Mouse (Mus musculus): ENCODE data around the gene Ddn. TPM values are rescaled to one million over a fixed set of nuclear protein-coding genes. Genes with fewer than 3 reads are reported as not detected.

The Ddn gene
- 0.56 and 0.65 TPM in 2 replicates for polyA plus RNA-seq (2016; fragmentation: Nextera tagmentation; extraction: Ambion mirVana)

- peak within 1 kb of the TSS; percentile 43; the same call in 1 of the 2 replicates for H3K4me3 ChIP-seq
- no peak for ATAC-seq (ENCODE audit: low FRiP score)
- WGBS = 38% methylated on average over 3 of the region's 3 CpGs
- H3K27me3 ChIP-seq = peaks cover 65% of the 10 kb centered on the region
- H3K9me3 ChIP-seq (replicated peaks) = no peaks in the 10 kb centered on the region
- H3K4me1 ChIP-seq = peaks cover 36% of the 10 kb centered on the region
- H3K4me2 ChIP-seq (replicated peaks) = peak within 1 kb of the TSS; percentile 80; the same call in 1 of the 2 replicates
- no peak within 1 kb of the TSS for H3K27ac ChIP-seq
- peaks cover 29% of the 10 kb centered on the region for H3K36me3 ChIP-seq
- no peak within 1 kb of the TSS for H3K9ac ChIP-seq
These were observed at the start of gene Ddn for GRCm38 (mm10) chr15:98809390-98809789. Ddn (minus strand) TSS chr15:98809490.

DNA sequence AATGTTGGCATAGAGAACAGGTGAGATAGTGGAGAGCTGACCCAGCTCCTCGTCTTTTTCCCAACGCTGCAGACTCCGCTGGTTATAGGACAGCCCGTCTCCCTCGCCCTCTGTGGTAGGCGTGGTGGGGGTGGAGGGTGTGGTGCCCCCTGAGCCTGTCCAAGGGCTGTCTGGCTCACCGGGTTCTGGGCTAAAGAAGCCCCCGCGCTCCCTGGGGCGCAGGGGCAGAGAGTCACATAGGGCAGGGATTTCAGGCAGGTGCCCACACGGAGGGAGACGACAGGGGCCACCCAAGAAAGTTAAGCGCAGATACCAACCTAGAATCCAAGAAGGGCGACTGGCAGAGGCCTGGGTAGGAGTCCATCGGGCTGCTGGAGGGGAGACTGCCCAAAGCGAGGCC is 44.9 kb upstream of the Ddn start:
- no peaks in the 10 kb centered on the region for H3K9me3 ChIP-seq (replicated peaks)
- H3K36me3 ChIP-seq = peaks cover 99% of the 10 kb centered on the region
- H3K4me2 ChIP-seq (replicated peaks) = no peak overlapping the region
- WGBS = 94% methylated on average over 16 of the region's 16 CpGs
- no peaks in the 10 kb centered on the region for H3K4me1 ChIP-seq
- H3K27ac ChIP-seq = no peak overlapping the region
- ATAC-seq (ENCODE audit: low FRiP score) = no peak
- no peak overlapping the region for H3K9ac ChIP-seq
- H3K27me3 ChIP-seq = no peaks in the 10 kb centered on the region
- no peak overlapping the region for H3K4me3 ChIP-seq

DNA sequence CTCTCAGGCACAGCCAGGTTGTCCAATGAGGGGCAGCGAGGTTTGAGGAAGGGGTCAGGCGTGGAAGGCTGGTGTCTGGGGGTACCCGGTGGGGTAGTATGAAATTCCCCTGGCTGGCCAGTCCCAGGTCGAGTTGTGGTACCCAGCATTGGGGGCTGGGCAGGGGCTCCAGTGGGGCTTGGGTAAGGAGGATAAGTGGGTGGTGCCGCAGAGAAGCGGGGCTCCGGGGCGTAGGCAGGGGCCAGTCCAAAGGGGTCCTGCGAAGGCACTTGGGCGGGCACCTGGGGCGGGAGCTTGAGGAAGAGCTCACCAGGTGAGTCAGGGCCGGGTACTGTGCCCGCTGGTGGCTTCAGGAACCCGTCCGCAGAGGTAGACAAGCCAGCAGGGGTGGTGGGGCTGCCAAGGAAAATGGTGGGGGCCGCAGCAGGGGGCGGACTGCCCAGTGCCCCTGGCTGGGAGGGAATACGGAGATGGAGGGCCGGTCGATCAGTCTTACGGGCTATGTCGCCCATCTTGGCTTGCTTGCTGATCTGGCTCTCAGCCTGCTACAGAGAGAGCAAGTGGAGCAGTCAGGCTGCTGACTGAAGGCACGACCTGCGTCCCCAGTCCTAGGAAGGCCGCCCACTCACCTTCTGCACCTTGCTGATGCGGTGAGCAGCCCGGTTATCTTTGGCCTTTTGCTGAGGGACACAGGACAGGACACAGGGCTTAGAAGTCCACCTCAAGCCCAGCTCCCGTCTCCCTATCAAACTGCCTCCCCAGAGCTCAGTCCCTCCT is 44.1 kb upstream of the Ddn start:
- H3K4me3 ChIP-seq = no peak overlapping the region
- ATAC-seq (ENCODE audit: low FRiP score) = no peak
- H3K4me2 ChIP-seq (replicated peaks) = no peak overlapping the region
- H3K27ac ChIP-seq = no peak overlapping the region
- H3K4me1 ChIP-seq = no peaks in the 10 kb centered on the region
- 94% methylated on average over 28 of the region's 28 CpGs for WGBS
- no peaks in the 10 kb centered on the region for H3K27me3 ChIP-seq
- H3K9me3 ChIP-seq (replicated peaks) = no peaks in the 10 kb centered on the region
- H3K36me3 ChIP-seq = peaks cover 100% of the 10 kb centered on the region
- no peak overlapping the region for H3K9ac ChIP-seq

DNA sequence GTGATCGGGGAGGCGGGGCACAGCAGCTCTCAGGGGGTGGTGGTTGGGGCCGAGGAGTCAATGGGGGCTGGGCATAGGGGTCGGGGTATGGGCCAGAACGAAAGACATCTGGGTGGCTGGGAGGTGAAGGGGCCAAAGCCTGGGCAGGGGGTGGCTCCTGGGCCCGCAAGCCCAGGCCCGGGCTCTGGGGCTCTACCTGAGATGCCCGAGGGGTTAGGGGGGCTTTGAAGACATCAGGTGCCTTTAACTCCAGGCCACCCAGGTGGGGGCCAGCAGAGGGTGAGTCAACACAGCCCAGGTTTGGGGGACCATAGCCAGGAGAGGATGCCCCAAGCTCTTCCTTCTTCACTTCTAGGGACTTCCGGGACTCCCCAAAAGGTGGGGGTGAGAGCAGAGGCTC is 43.4 kb upstream of the Ddn start:
- Histone ChIP-seq H3K36me3 (peaks cover 100% of the 10 kb centered on the region), H3K27ac (no peak overlapping the region), H3K4me1 (no peaks in the 10 kb centered on the region), H3K27me3 (no peaks in the 10 kb centered on the region), H3K4me2 (replicated peaks) (no peak overlapping the region), H3K9ac (no peak overlapping the region), H3K4me3 (no peak overlapping the region), H3K9me3 (replicated peaks) (no peaks in the 10 kb centered on the region)
- 82% methylated on average over 9 of the region's 9 CpGs for WGBS
- ATAC-seq (ENCODE audit: low FRiP score) = no peak

DNA sequence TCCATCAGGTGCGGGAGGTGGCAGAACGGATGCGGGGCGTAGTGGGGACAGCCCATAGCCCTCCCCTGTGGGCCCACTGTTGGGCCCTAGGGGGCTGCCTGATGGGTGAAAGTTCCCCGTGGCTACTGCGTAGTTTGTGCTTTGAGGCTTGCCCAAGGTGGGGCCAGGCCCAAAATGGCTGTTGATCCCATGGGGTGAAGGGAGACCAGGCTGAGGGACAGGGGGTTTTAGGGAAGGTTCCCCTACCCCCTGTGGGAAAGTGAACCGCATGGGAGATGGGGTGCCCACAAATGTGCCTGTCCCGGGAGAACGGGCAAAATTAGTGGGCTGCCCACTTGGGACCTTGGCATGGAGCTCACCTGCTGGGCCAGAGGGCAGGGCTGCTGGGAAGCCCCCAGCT is 42.8 kb upstream of the Ddn start:
- 91% methylated on average over 9 of the region's 9 CpGs for WGBS
- no peak overlapping the region for H3K4me2 ChIP-seq (replicated peaks)
- no peak for ATAC-seq (ENCODE audit: low FRiP score)

GRCm38 (mm10) chr15:98851229-98851818 is 42.0 kb upstream of the Ddn start:
- H3K9me3 ChIP-seq (replicated peaks) = no peaks in the 10 kb centered on the region
- no peak overlapping the region for H3K9ac ChIP-seq
- H3K27ac ChIP-seq = no peak overlapping the region
- no peaks in the 10 kb centered on the region for H3K4me1 ChIP-seq
- no peak overlapping the region for H3K4me3 ChIP-seq
- no peak for ATAC-seq (ENCODE audit: low FRiP score)
- H3K36me3 ChIP-seq = peaks cover 100% of the 10 kb centered on the region
- no peak overlapping the region for H3K4me2 ChIP-seq (replicated peaks)
- WGBS = 93% methylated on average over 21 of the region's 21 CpGs
- no peaks in the 10 kb centered on the region for H3K27me3 ChIP-seq

More for the DNA sequence above, 42.8 kb upstream of the Ddn start:
- Histone ChIP-seq H3K4me1 (no peaks in the 10 kb centered on the region), H3K4me3 (no peak overlapping the region), H3K36me3 (peaks cover 100% of the 10 kb centered on the region), H3K9ac (no peak overlapping the region), H3K27ac (no peak overlapping the region), H3K9me3 (replicated peaks) (no peaks in the 10 kb centered on the region), H3K27me3 (no peaks in the 10 kb centered on the region)

- no peaks in the 10 kb centered on the region for H3K9me3 ChIP-seq (replicated peaks)
- no peak overlapping the region for H3K4me3 ChIP-seq
- no peak for ATAC-seq (ENCODE audit: low FRiP score)
- WGBS = 95% methylated on average over 14 of the region's 14 CpGs
- no peaks in the 10 kb centered on the region for H3K27me3 ChIP-seq
- no peak overlapping the region for H3K27ac ChIP-seq
- no peak overlapping the region for H3K4me2 ChIP-seq (replicated peaks)
- H3K36me3 ChIP-seq = peaks cover 100% of the 10 kb centered on the region
- no peaks in the 10 kb centered on the region for H3K4me1 ChIP-seq
- no peak overlapping the region for H3K9ac ChIP-seq
These were observed 41.4 kb upstream of the Ddn start for GRCm38 (mm10) chr15:98850668-98851067.

DNA sequence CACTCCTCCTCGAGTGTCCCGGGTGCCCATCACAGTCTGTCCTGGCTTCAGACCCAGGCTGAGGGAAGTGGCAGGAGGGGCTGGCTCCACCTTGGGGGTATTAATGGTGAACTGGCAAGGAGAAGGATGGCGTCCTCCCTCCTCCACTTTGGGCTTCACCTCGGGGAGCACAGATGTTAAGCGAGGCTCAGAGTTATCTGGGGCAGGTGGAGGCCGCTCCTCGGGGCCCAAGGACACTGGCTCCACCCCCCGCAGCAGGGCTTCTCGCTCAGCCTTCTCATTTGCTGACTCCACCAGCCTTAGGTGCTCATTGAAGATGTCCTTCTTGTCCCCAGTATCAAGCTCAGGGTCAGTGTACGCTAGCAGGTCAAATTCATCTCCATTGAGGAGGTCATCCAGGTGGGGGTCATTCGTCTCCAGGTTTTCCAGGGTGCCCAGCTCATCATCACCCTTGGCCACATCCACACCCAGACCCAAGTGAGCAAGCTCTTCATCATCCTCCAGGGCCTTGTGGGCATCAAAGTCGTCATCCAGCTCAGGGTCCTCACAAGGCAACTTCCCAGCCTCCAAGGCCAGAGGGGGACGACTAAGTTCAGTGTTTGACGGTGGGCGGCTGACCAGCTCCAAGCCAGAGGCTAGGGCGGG is 40.8 kb upstream of the Ddn start:
- no peak overlapping the region for H3K9ac ChIP-seq
- no peaks in the 10 kb centered on the region for H3K27me3 ChIP-seq
- ATAC-seq (ENCODE audit: low FRiP score) = no peak
- no peaks in the 10 kb centered on the region for H3K4me1 ChIP-seq
- 90% methylated on average over 16 of the region's 16 CpGs for WGBS
- H3K4me3 ChIP-seq = no peak overlapping the region
- H3K9me3 ChIP-seq (replicated peaks) = no peaks in the 10 kb centered on the region
- H3K27ac ChIP-seq = no peak overlapping the region
- H3K4me2 ChIP-seq (replicated peaks) = no peak overlapping the region
- H3K36me3 ChIP-seq = peaks cover 100% of the 10 kb centered on the region

DNA sequence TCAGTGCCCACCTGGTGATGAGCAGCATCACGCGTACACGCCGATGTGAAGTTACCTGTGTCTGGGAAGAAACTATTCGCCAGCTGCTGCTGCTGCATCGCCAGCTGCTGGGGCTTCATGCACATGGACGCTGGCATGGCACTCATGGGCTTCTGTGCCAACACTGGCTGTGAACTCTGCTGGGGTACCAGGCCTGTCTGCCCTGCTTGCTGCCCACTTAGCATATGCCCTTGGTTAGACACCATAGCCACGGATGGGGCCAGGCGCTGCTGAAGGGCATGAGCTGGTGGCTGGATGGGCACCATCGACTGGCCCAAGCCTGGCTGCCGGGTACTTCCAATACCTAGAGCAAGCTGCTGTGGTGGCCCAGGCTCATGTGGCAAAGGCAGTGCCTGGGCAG is 39.9 kb upstream of the Ddn start:
- 98% methylated on average over 11 of the region's 11 CpGs for WGBS
- Histone ChIP-seq H3K27ac (no peak overlapping the region), H3K36me3 (peaks cover 100% of the 10 kb centered on the region), H3K4me1 (no peaks in the 10 kb centered on the region), H3K9ac (no peak overlapping the region), H3K4me2 (replicated peaks) (no peak overlapping the region), H3K9me3 (replicated peaks) (no peaks in the 10 kb centered on the region), H3K4me3 (no peak overlapping the region), H3K27me3 (no peaks in the 10 kb centered on the region)
- ATAC-seq (ENCODE audit: low FRiP score) = no peak

- ATAC-seq (ENCODE audit: low FRiP score) = no peak
- Histone ChIP-seq H3K9ac (no peak overlapping the region), H3K9me3 (replicated peaks) (no peaks in the 10 kb centered on the region), H3K27ac (no peak overlapping the region), H3K36me3 (peaks cover 100% of the 10 kb centered on the region), H3K4me2 (replicated peaks) (no peak overlapping the region), H3K4me1 (no peaks in the 10 kb centered on the region), H3K4me3 (no peak overlapping the region), H3K27me3 (no peaks in the 10 kb centered on the region)
- 94% methylated on average over 8 of the region's 8 CpGs for WGBS
These were observed 36.9 kb upstream of the Ddn start for GRCm38 (mm10) chr15:98846140-98846539.

GRCm38 (mm10) chr15:98845149-98845548 is 35.9 kb upstream of the Ddn start:
- peaks cover 100% of the 10 kb centered on the region for H3K36me3 ChIP-seq
- no peaks in the 10 kb centered on the region for H3K27me3 ChIP-seq
- H3K4me1 ChIP-seq = no peaks in the 10 kb centered on the region
- no peaks in the 10 kb centered on the region for H3K9me3 ChIP-seq (replicated peaks)
- no peak overlapping the region for H3K27ac ChIP-seq
- WGBS = 93% methylated on average over 2 of the region's 2 CpGs
- no peak overlapping the region for H3K9ac ChIP-seq
- no peak overlapping the region for H3K4me2 ChIP-seq (replicated peaks)
- no peak overlapping the region for H3K4me3 ChIP-seq
- no peak for ATAC-seq (ENCODE audit: low FRiP score)

DNA sequence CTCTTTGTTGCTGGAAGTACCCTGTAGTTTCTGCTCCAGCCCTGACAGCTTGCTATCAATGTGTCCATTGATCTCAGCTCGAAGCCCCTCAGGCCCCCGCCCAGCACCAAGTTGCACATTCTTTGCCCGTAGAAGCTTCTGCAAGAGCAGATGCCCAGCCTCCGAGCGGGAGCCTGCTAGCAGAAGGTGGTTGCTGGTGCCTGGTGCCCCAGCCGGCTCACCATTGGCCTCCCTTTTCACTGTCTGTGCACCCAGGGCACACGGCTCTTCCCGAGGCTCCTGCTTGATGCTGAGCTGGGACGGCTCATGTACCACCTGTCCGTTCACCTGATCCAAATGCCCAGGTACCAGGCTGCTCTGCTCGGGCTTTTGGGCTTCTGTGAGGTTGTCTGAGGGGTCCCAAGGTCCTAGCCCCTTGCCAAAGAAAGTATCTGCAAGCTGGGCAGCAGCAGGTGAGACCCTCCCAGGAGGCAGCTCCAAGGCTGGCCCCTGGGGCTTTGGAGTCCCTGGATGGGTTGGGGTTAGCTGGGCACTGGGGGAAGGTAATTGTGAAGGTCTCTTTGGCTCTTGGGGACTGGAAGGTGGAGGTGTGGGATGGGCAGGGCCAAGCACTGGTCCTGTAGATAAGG is 34.4 kb upstream of the Ddn start:
- no peak for ATAC-seq (ENCODE audit: low FRiP score)
- Histone ChIP-seq H3K4me1 (no peaks in the 10 kb centered on the region), H3K9ac (no peak overlapping the region), H3K4me3 (no peak overlapping the region), H3K4me2 (replicated peaks) (no peak overlapping the region), H3K27me3 (no peaks in the 10 kb centered on the region), H3K27ac (no peak overlapping the region), H3K36me3 (peaks cover 100% of the 10 kb centered on the region), H3K9me3 (replicated peaks) (no peaks in the 10 kb centered on the region)
- 92% methylated on average over 11 of the region's 11 CpGs for WGBS
